Mouse (Mus musculus) bone marrow macrophage, adult 2 months (primary cell): ENCODE measurements around the gene Gtf2f1.
A peak's percentile ranks its signal among the peaks of the same experiment; 100 is the strongest.

Experiments used
- CTCF ChIP-seq: IDR thresholded peaks from 2 replicates; pipeline ENCODE4 v1.5.1; 2012; ENCODE audit warnings: low read depth, mild to moderate bottlenecking, low read length, moderate library complexity
- POLR2A ChIP-seq: IDR thresholded peaks from 2 replicates; pipeline ENCODE4 v1.6.1; 2012; ENCODE audit warnings: mild to moderate bottlenecking, low read depth, low read length, borderline replicate concordance

- TF ChIP-seq CTCF: no peak
- 0 out of 2 replicates have a peak, but pooled peaks have one; percentile 70 for TF ChIP-seq POLR2A
Measured at GRCm38 (mm10) chr17:57011236-57012141, at the start of gene Gtf2f1, which contains the start of gene Gm17949.
